Mouse (Mus musculus) megakaryocyte, embryonic 14.5 days (primary cell): Measurements from ENCODE around the gene Gm5244.

Experiments used
- FLI1 ChIP-seq: IDR thresholded peaks from 2 replicates; pipeline ENCODE4 v1.6.1; 2012; ENCODE audit warnings: low read length, inconsistent platforms, mixed read lengths
- GATA1 ChIP-seq: IDR thresholded peaks from 3 replicates; pipeline ENCODE4 v1.6.1; 2012; ENCODE audit warnings: mixed read lengths, low read length, inconsistent platforms, borderline replicate concordance

DNA sequence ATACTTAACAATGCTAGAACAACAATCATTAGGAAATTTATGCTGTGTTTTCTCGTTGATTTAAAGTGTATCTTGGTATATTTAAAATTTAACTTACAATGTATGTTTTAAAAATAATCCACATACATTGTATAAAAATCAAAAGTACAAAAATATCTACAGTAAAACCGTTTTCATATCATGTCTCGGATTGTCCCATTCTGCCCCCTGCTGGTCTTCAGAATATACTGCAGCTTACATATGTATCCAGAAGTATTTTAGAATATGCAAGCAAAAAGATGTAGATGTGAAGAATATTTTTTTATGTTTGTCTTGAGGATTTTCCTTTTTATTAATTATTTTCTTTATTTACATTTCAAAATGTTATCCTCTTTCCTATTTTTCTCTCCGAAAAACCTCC, 26.1 kb upstream of the Gm5244 start:
- TF ChIP-seq GATA1 (no peak), FLI1 (no peak)
